Mouse (Mus musculus): Measurements from ENCODE around the gene Tenm2. TPM values are rescaled to one million over a fixed set of nuclear protein-coding genes. Genes with fewer than 3 reads are reported as not detected.

Gene Tenm2
- total and polyA plus RNA-seq, 3 experiments: not detected

DNA sequence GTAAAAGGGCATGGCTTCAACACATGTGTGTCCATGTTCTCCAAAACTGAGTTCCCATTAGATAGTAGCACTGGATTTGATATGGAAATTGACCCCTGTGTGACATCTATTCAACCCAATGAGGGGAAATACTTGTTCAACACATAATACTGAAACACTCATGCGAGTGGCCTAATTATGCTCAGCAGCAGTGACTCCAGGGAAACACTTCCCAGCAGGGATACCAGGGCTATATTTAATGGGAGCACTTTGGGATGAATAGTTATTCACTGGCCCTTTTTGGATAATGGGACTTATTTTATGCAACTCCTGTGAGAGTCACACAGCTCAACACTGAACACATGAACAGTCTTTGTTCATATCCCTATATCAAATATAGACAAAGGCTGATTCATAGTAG is 588.6 kb downstream of the Tenm2 start:
- dilution Hi-C loops (cut with MboI; ENCODE audit: extremely low pct_ligation_motif_present, extremely low pct_unique_long_range_greater_than_20kb, low sequenced_read_pairs) (no loop called here), in situ Hi-C loops (cut with MboI; ENCODE audit: low pct_ligation_motif_present, low pct_unique_long_range_greater_than_20kb, low sequenced_read_pairs) (no loop called here)
- no peak for TF ChIP-seq SMC3 (IDR thresholded peaks at IDR 0.05; ENCODE audit: low read depth, low read length)
- TF ChIP-seq MEF2A (IDR thresholded peaks at IDR 0.05; ENCODE audit: borderline replicate concordance, low read depth, low read length): no peak
- no peak for TF ChIP-seq E2F4 (IDR thresholded peaks at IDR 0.05; ENCODE audit: insufficient replicate concordance, low read depth, low read length)
- no peak for TF ChIP-seq JUND (conservative IDR thresholded peaks at IDR 0.05; ENCODE audit: low read depth, low read length)
- TF ChIP-seq ZNF384 (IDR thresholded peaks at IDR 0.05; ENCODE audit: low read depth, low read length): no peak
- TF ChIP-seq CTCF (conservative IDR thresholded peaks at IDR 0.05 in 1 of 2, IDR thresholded peaks at IDR 0.05 in 1 of 2; ENCODE audit: low read depth in 2 of 2, low read length in 2 of 2): no peak

DNA sequence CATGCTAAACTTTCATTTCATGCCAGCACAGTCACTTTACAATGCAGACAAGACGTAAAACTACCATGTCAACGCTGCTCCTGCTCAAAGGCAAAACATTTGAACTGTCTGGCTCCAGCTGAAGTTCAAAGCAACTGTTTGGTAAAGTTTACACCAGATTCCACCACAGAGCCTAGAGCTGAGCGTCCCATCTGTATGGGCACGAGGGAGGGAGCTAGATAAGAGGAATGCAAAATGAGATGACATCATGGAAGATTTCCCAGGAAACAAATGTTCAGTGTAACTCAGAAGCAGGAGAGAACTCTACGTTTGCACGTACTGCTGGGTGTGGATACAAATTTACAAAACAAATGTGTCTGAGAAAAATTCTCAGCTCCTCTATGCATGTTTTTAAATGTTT is 600.7 kb downstream of the Tenm2 start:
- in situ Hi-C loops (cut with MboI; ENCODE audit: low pct_ligation_motif_present, low pct_unique_long_range_greater_than_20kb, low sequenced_read_pairs) (no loop called here), dilution Hi-C loops (cut with MboI; ENCODE audit: extremely low pct_ligation_motif_present, extremely low pct_unique_long_range_greater_than_20kb, low sequenced_read_pairs) (no loop called here)
- TF ChIP-seq NELFE (IDR thresholded peaks at IDR 0.05; ENCODE audit: low read depth, low read length): no peak
- no peak for TF ChIP-seq SIN3A (IDR thresholded peaks at IDR 0.05; ENCODE audit: low read length)
- TF ChIP-seq BHLHE40 (IDR thresholded peaks at IDR 0.05; ENCODE audit: low read depth, low read length): no peak
- TF ChIP-seq ELF1 (IDR thresholded peaks at IDR 0.05; ENCODE audit: low read depth, low read length): no peak
- TF ChIP-seq USF1 (IDR thresholded peaks at IDR 0.05; ENCODE audit: low read depth, low read length): no peak
- TF ChIP-seq TCF12 (IDR thresholded peaks at IDR 0.05; ENCODE audit: low read depth, low read length): no peak
- no peak for TF ChIP-seq SMC3 (IDR thresholded peaks at IDR 0.05; ENCODE audit: low read depth, low read length)
- no peak for TF ChIP-seq NRF1 (IDR thresholded peaks at IDR 0.05; ENCODE audit: low read depth, low read length)
- no peak for TF ChIP-seq ZMIZ1 (IDR thresholded peaks at IDR 0.05; ENCODE audit: low read depth, low read length)
- no peak for TF ChIP-seq ZNF384 (IDR thresholded peaks at IDR 0.05; ENCODE audit: low read depth, low read length)
- no peak for TF ChIP-seq USF2 (conservative IDR thresholded peaks at IDR 0.05; ENCODE audit: low read depth, low read length)
- Histone ChIP-seq H3K79me2 (replicated peaks; ENCODE audit: control insufficient read depth, extremely low read depth, insufficient read depth, poor library complexity, severe bottlenecking) (no peaks in the 10 kb centered on the region), H3K36me3 (replicated peaks in 1 of 2; ENCODE audit: control insufficient read depth in 1 of 2, insufficient read depth in 1 of 2, low read length in 1 of 2) (no peaks in the 10 kb centered on the region), H3K27ac (ENCODE audit: insufficient read depth, low read depth) (no peak overlapping the region), H3K9me3 (replicated peaks; ENCODE audit: low read length) (peaks cover 72% of the 10 kb centered on the region), H3K9ac (ENCODE audit: insufficient read depth, low read depth) (no peak overlapping the region), H3K27me3 (replicated peaks) (no peaks in the 10 kb centered on the region), H3K4me2 (ENCODE audit: insufficient read depth, low read depth, poor library complexity, severe bottlenecking) (no peak overlapping the region), H3K4me1 (ENCODE audit: control insufficient read depth in 1 of 2, insufficient read depth in 2 of 2) (no peaks in the 10 kb centered on the region), H3K4me3 (replicated peaks in 1 of 3; ENCODE audit: low read depth in 2 of 3, low read length in 2 of 3, poor library complexity in 1 of 3) (no peak overlapping the region)
- no peak for DNase-seq (ENCODE audit: extremely low read depth)

More for the DNA sequence above, 588.6 kb downstream of the Tenm2 start:
- Histone ChIP-seq H3K4me3 (replicated peaks in 1 of 3; ENCODE audit: low read depth in 2 of 3, low read length in 2 of 3, poor library complexity in 1 of 3) (no peak overlapping the region), H3K9ac (ENCODE audit: insufficient read depth, low read depth) (no peak overlapping the region), H3K27me3 (replicated peaks) (no peaks in the 10 kb centered on the region), H3K36me3 (replicated peaks in 1 of 2; ENCODE audit: control insufficient read depth in 1 of 2, insufficient read depth in 1 of 2, low read length in 1 of 2) (no peaks in the 10 kb centered on the region), H3K79me2 (replicated peaks; ENCODE audit: control insufficient read depth, extremely low read depth, insufficient read depth, poor library complexity, severe bottlenecking) (no peaks in the 10 kb centered on the region), H3K9me3 (replicated peaks; ENCODE audit: low read length) (peaks cover 66% of the 10 kb centered on the region), H3K4me1 (ENCODE audit: control insufficient read depth in 1 of 2, insufficient read depth in 2 of 2) (no peaks in the 10 kb centered on the region), H3K4me2 (ENCODE audit: insufficient read depth, low read depth, poor library complexity, severe bottlenecking) (no peak overlapping the region), H3K27ac (ENCODE audit: insufficient read depth, low read depth) (no peak overlapping the region)
- DNase-seq (ENCODE audit: extremely low read depth): no peak
